Mouse (Mus musculus) urinary bladder, adult 18-20 months (tissue): Measurements from ENCODE around the gene Anks1b.

ENCODE experiments used
- DNase-seq, 2 experiments: peaks; one replicate each; pipeline ENCODE4 v3.0.0; 2022; ENCODE audit warnings: low spot score in 2 of 2, mixed read lengths in 2 of 2

Anks1b gene

GRCm38 (mm10) chr10:90852432-90852831, 979.1 kb downstream of the Anks1b start:
- no peak for DNase-seq

- DNase-seq: no peak
Measured at GRCm38 (mm10) chr10:90856668-90857067, 983.4 kb downstream of the Anks1b start.

GRCm38 (mm10) chr10:90859665-90860523, 986.6 kb downstream of the Anks1b start:
- no peak for DNase-seq

GRCm38 (mm10) chr10:90863881-90864598, 990.7 kb downstream of the Anks1b start:
- DNase-seq: no peak

GRCm38 (mm10) chr10:90864599-90864889, 991.2 kb downstream of the Anks1b start:
- no peak for DNase-seq

- DNase-seq: no peak
Measured at GRCm38 (mm10) chr10:90873204-90873603, 999.9 kb downstream of the Anks1b start.

GRCm38 (mm10) chr10:90874166-90874565, 1000.9 kb downstream of the Anks1b start:
- DNase-seq: no peak

- DNase-seq: no peak
Measured at GRCm38 (mm10) chr10:90880854-90881560, 1007.7 kb downstream of the Anks1b start.

GRCm38 (mm10) chr10:90889566-90889965, 1016.3 kb downstream of the Anks1b start:
- no peak for DNase-seq

GRCm38 (mm10) chr10:90892728-90893127, 1019.4 kb downstream of the Anks1b start:
- no peak for DNase-seq

- no peak for DNase-seq
Measured at GRCm38 (mm10) chr10:90897894-90898293, 1024.6 kb downstream of the Anks1b start.

GRCm38 (mm10) chr10:90904185-90904584, 1030.9 kb downstream of the Anks1b start:
- no peak for DNase-seq

GRCm38 (mm10) chr10:90907381-90907780, 1034.1 kb downstream of the Anks1b start:
- DNase-seq: no peak

- no peak for DNase-seq
Measured at GRCm38 (mm10) chr10:90923476-90923875, 1050.2 kb downstream of the Anks1b start.

- DNase-seq: no peak
Measured at GRCm38 (mm10) chr10:90933088-90933487, 1059.8 kb downstream of the Anks1b start.

GRCm38 (mm10) chr10:90934678-90935077, 1061.4 kb downstream of the Anks1b start:
- no peak for DNase-seq

- DNase-seq: no peak
Measured at GRCm38 (mm10) chr10:90937721-90938460, 1064.6 kb downstream of the Anks1b start.

- no peak for DNase-seq
Measured at GRCm38 (mm10) chr10:90940521-90941520, 1067.5 kb downstream of the Anks1b start.

- no peak for DNase-seq
Measured at GRCm38 (mm10) chr10:90942001-90942700, 1068.8 kb downstream of the Anks1b start.

- DNase-seq: no peak
Measured at GRCm38 (mm10) chr10:90947043-90947442, 1073.7 kb downstream of the Anks1b start.
